Mouse (Mus musculus) liver, embryonic 11.5 days (tissue): ENCODE measurements around the gene Tmem86a. TPM values are rescaled to one million over a fixed set of nuclear protein-coding genes. Genes with fewer than 3 reads are reported as not detected.

ENCODE experiments used
- ATAC-seq: fragments of 200-750 bp; cut with Nextera tagmentation; replicated peaks from 2 replicates; pipeline ENCODE4 v1.8.0; 2017; ENCODE audit warnings: moderate number of reproducible peaks, mild to moderate bottlenecking, moderate TSS enrichment, moderate library complexity; ENCODE audit not compliant: low FRiP score
- DNase-seq: peaks from one replicate; pipeline ENCODE4 v3.0.0-alpha.2; 2017; ENCODE audit warnings: low spot score
- H3K27ac ChIP-seq: fragments of 300-500 bp; sonication (generic); 2 replicates; pipeline ENCODE4 v1.5.1; 2014; ENCODE audit warnings: mild to moderate bottlenecking, low read depth, low read length, control low read depth
- H3K27me3 ChIP-seq: fragments of 300-500 bp; sonication (generic); replicated peaks from 2 replicates; pipeline ENCODE4 v1.6.1; 2014; ENCODE audit warnings: low read length, mixed read lengths; ENCODE audit not compliant: control insufficient read depth, insufficient read depth
- H3K36me3 ChIP-seq: fragments of 300-500 bp; sonication (generic); 2 replicates; pipeline ENCODE4 v1.6.1; 2014; ENCODE audit warnings: mild to moderate bottlenecking, low read length, moderate library complexity, mixed read lengths; ENCODE audit not compliant: control insufficient read depth, insufficient read depth
- H3K4me1 ChIP-seq: fragments of 300-500 bp; sonication (generic); replicated peaks from 2 replicates; pipeline ENCODE4 v1.6.1; 2014; ENCODE audit warnings: low read length, mixed read lengths; ENCODE audit not compliant: control insufficient read depth, insufficient read depth
- H3K4me2 ChIP-seq: fragments of 300-500 bp; sonication (generic); 2 replicates; pipeline ENCODE4 v1.6.1; 2014; ENCODE audit warnings: mild to moderate bottlenecking, control low read depth, moderate library complexity
- H3K4me3 ChIP-seq: fragments of 300-500 bp; sonication (generic); 2 replicates; pipeline ENCODE4 v1.5.1; 2014; ENCODE audit warnings: low read depth, low read length, control low read depth
- H3K9ac ChIP-seq: fragments of 300-500 bp; sonication (generic); 2 replicates; pipeline ENCODE4 v1.6.1; 2014; ENCODE audit warnings: low read depth, low read length, control low read depth
- H3K9me3 ChIP-seq: fragments of 300-500 bp; sonication (generic); 2 replicates; pipeline ENCODE4 v1.6.1; 2016; ENCODE audit warnings: low read length, inconsistent platforms, mixed read lengths; ENCODE audit not compliant: control insufficient read depth
- WGBS: fragments of 180-500 bp; shearing (Covaris S2); extraction: QIAGEN DNeasy Blood & Tissue Kit; methylation state at CpG from one replicate; pipeline ENCODE4 v1.1.7; 2014; 5-methylcytosine and 5-hydroxymethylcytosine counted together
- polyA plus RNA-seq: library from polyadenylated mRNA; unstranded; fragments of >200 nt; fragmentation: Nextera tagmentation; extraction: Ambion mirVana; gene quantifications from 2 replicates; pipeline ENCODE4 v1.2.1, GENCODE M21; 2014

Tmem86a gene
- polyA plus RNA-seq, 1 experiment from 2014 or later, result 23.3 TPM

- H3K27me3 ChIP-seq, result no peaks in the 10 kb centered on the region
- WGBS, result 73% methylated on average over 3 of the region's 3 CpGs
- H3K27ac ChIP-seq, result no peak overlapping the region
- H3K4me2 ChIP-seq, result no peak overlapping the region
- H3K36me3 ChIP-seq, result no peaks in the 10 kb centered on the region
- no peak overlapping the region for H3K4me3 ChIP-seq
- no peak overlapping the region for H3K9ac ChIP-seq
- ATAC-seq (no peak), DNase-seq (no peak)
- peaks cover 9% of the 10 kb centered on the region; the same call in 1 of the 2 replicates for H3K4me1 ChIP-seq
- H3K9me3 ChIP-seq, result no peaks in the 10 kb centered on the region
Observed at GRCm38 (mm10) chr7:47041706-47042105, 8.7 kb upstream of the Tmem86a start.

GRCm38 (mm10) chr7:47042121-47042520, 8.3 kb upstream of the Tmem86a start:
- no peaks in the 10 kb centered on the region for H3K27me3 ChIP-seq
- no peaks in the 10 kb centered on the region for H3K36me3 ChIP-seq
- no peak overlapping the region for H3K9ac ChIP-seq
- peaks cover 9% of the 10 kb centered on the region; the same call in 1 of the 2 replicates for H3K4me1 ChIP-seq
- DNase-seq (no peak), ATAC-seq (0 out of 2 replicates have a peak, but pooled peaks have one; percentile 42)
- no peak overlapping the region for H3K4me2 ChIP-seq
- no peak overlapping the region for H3K4me3 ChIP-seq
- peak overlapping the region; percentile 33; the same call in 1 of the 2 replicates for H3K27ac ChIP-seq
- no peaks in the 10 kb centered on the region for H3K9me3 ChIP-seq
- WGBS, result 68% methylated on average over 4 of the region's 4 CpGs

GRCm38 (mm10) chr7:47042823-47043490, 7.4 kb upstream of the Tmem86a start:
- peak; percentile 59 for ATAC-seq
- no peak overlapping the region for H3K9ac ChIP-seq
- WGBS, result 32% methylated on average over 6 of the region's 6 CpGs
- no peaks in the 10 kb centered on the region for H3K27me3 ChIP-seq
- H3K4me1 ChIP-seq, result peaks cover 9% of the 10 kb centered on the region; the same call in 1 of the 2 replicates
- peak overlapping the region; percentile 33 for H3K27ac ChIP-seq
- H3K36me3 ChIP-seq, result no peaks in the 10 kb centered on the region
- H3K9me3 ChIP-seq, result no peaks in the 10 kb centered on the region
- H3K4me2 ChIP-seq, result peak overlapping the region; percentile 7; the same call in 1 of the 2 replicates
- H3K4me3 ChIP-seq, result no peak overlapping the region
- DNase-seq, result no peak

GRCm38 (mm10) chr7:47050766-47051165, 365 bp downstream of the Tmem86a start:
- H3K4me1 ChIP-seq, result peaks cover 14% of the 10 kb centered on the region
- no peaks in the 10 kb centered on the region; the same call in 1 of the 2 replicates for H3K36me3 ChIP-seq
- H3K4me3 ChIP-seq, result peak overlapping the region; percentile 78
- no peaks in the 10 kb centered on the region for H3K9me3 ChIP-seq
- H3K27me3 ChIP-seq, result peaks cover 3% of the 10 kb centered on the region; the same call in 1 of the 2 replicates
- peak overlapping the region; percentile 99 for H3K4me2 ChIP-seq
- 0% methylated on average over 24 of the region's 34 CpGs for WGBS
- DNase-seq (no peak), ATAC-seq (peak; percentile 39)
- peak overlapping the region; percentile 89 for H3K27ac ChIP-seq
- peak overlapping the region; percentile 73 for H3K9ac ChIP-seq

GRCm38 (mm10) chr7:47051404-47052151, 1.2 kb downstream of the Tmem86a start:
- peak overlapping the region; percentile 89 for H3K27ac ChIP-seq
- ATAC-seq (0 out of 2 replicates have a peak, but pooled peaks have one; percentile 2), DNase-seq (no peak)
- H3K4me1 ChIP-seq, result peaks cover 14% of the 10 kb centered on the region
- peak overlapping the region; percentile 78 for H3K4me3 ChIP-seq
- no peak overlapping the region; the same call in none of the 2 replicates for H3K9ac ChIP-seq
- H3K27me3 ChIP-seq, result peaks cover 5% of the 10 kb centered on the region; the same call in 1 of the 2 replicates
- H3K9me3 ChIP-seq, result no peaks in the 10 kb centered on the region
- H3K36me3 ChIP-seq, result no peaks in the 10 kb centered on the region; the same call in 1 of the 2 replicates
- H3K4me2 ChIP-seq, result peak overlapping the region; percentile 99
- WGBS, result 0% methylated on average over 1 of the region's 2 CpGs

GRCm38 (mm10) chr7:47052276-47052675, 1.9 kb downstream of the Tmem86a start:
- H3K4me1 ChIP-seq, result peaks cover 14% of the 10 kb centered on the region
- H3K4me2 ChIP-seq, result peak overlapping the region; percentile 99
- no peak for ATAC-seq
- H3K27me3 ChIP-seq, result peaks cover 5% of the 10 kb centered on the region; the same call in 1 of the 2 replicates
- H3K27ac ChIP-seq, result peak overlapping the region; percentile 45
- no peaks in the 10 kb centered on the region for H3K9me3 ChIP-seq
- 33% methylated on average over 3 of the region's 3 CpGs for WGBS
- DNase-seq, result no peak
- no peaks in the 10 kb centered on the region; the same call in 1 of the 2 replicates for H3K36me3 ChIP-seq
- H3K9ac ChIP-seq, result peak overlapping the region; percentile 8; the same call in 1 of the 2 replicates
- peak overlapping the region; percentile 78 for H3K4me3 ChIP-seq

- Histone ChIP-seq H3K4me2 (no peak overlapping the region), H3K27ac (no peak overlapping the region), H3K4me1 (peaks cover 14% of the 10 kb centered on the region), H3K36me3 (no peaks in the 10 kb centered on the region; the same call in 1 of the 2 replicates), H3K27me3 (peaks cover 5% of the 10 kb centered on the region; the same call in 1 of the 2 replicates), H3K4me3 (no peak overlapping the region), H3K9ac (no peak overlapping the region), H3K9me3 (no peaks in the 10 kb centered on the region)
- DNase-seq, result no peak
- WGBS, result 95% methylated on average over 15 of the region's 15 CpGs
- ATAC-seq, result no peak
Observed at GRCm38 (mm10) chr7:47053287-47053686, 2.9 kb downstream of the Tmem86a start.

GRCm38 (mm10) chr7:47054666-47055065, 4.3 kb downstream of the Tmem86a start:
- no peaks in the 10 kb centered on the region for H3K9me3 ChIP-seq
- ATAC-seq, result no peak
- no peak overlapping the region for H3K27ac ChIP-seq
- peaks cover 16% of the 10 kb centered on the region for H3K4me1 ChIP-seq
- H3K4me3 ChIP-seq, result no peak overlapping the region
- WGBS, result 73% methylated on average over 2 of the region's 2 CpGs
- H3K27me3 ChIP-seq, result 0 out of 2 replicates have a peak, but pooled peaks cover 2% of the 10 kb centered on the region
- H3K36me3 ChIP-seq, result no peaks in the 10 kb centered on the region; the same call in 1 of the 2 replicates
- H3K4me2 ChIP-seq, result no peak overlapping the region
- no peak overlapping the region for H3K9ac ChIP-seq
- no peak for DNase-seq
